Mouse (Mus musculus): ENCODE data around the gene Bbs9.

DNA sequence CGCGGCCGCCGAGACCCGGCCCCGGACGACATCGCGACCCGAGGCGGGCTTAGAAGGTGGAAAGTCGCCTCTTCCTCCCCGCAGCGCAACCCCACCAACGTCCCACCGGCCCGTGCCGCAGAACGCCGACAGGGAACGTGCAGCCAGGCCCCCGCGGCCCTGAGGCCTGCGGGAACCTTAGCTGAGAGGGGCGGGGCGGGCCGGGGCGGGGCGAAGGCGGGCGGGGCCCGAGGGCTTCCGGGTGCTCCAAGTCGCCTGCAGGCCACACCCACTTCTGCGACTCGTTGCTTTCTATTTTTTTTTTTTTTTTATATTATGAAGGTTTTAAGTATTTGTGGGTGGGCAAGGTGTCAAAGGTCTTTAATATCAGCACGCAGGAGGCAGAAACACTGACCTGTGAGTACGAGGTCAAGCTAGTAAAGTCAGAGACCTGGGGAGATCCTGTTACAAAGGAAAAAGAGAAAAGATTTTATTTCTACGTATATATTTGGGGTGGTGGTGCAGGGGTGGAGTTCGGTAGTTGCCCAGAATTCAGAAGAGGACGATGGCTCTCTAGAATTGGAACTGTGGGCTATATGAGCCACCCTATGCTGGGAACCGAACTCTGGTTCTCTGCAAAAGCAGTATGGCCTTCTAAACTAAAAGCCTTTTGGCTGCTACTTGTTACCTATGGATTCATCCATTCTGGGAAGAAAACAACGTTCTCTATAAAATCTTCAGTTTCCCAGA is 7.2 kb upstream of the Bbs9 start:
- no peak for TF ChIP-seq CTCF (IDR thresholded peaks at IDR 0.05)
- peak; percentile 72 for TF ChIP-seq POLR2A (IDR thresholded peaks at IDR 0.05; ENCODE audit: insufficient read depth, low read depth, low read length)
- no peak for TF ChIP-seq EP300 (IDR thresholded peaks at IDR 0.05; ENCODE audit: insufficient read depth, low read depth, low read length)

Data from heart, adult 2 months (tissue).